Mouse (Mus musculus) midbrain, embryonic 13.5 days (tissue): ENCODE results near the gene Tlr9. TPM values are rescaled to one million over a fixed set of nuclear protein-coding genes. Genes with fewer than 3 reads are reported as not detected.
A peak's percentile ranks its signal among the peaks of the same experiment; 100 is the strongest.

ENCODE experiments used
- ATAC-seq: fragments of 200-750 bp; cut with Nextera tagmentation; 2 replicates; pipeline ENCODE4 v1.8.0; 2017; ENCODE audit warnings: mild to moderate bottlenecking, moderate TSS enrichment, moderate library complexity
- H3K27ac ChIP-seq: fragments of 300-500 bp; sonication (generic); 2 replicates; pipeline ENCODE4 v1.5.1; 2015; ENCODE audit warnings: inconsistent platforms, mild to moderate bottlenecking, moderate library complexity
- H3K27me3 ChIP-seq: fragments of 300-500 bp; sonication (generic); 2 replicates; pipeline ENCODE4 v1.6.1; 2015; ENCODE audit warnings: mild to moderate bottlenecking, inconsistent platforms
- H3K36me3 ChIP-seq: fragments of 300-500 bp; sonication (generic); 2 replicates; pipeline ENCODE4 v1.6.1; 2015; ENCODE audit warnings: mild to moderate bottlenecking, inconsistent platforms
- H3K4me1 ChIP-seq: fragments of 300-500 bp; sonication (generic); replicated peaks from 2 replicates; pipeline ENCODE4 v1.6.1; 2015; ENCODE audit warnings: inconsistent platforms
- H3K4me2 ChIP-seq: fragments of 300-500 bp; sonication (generic); replicated peaks from 2 replicates; pipeline ENCODE4 v1.6.1; 2015; ENCODE audit warnings: moderate library complexity, mild to moderate bottlenecking, inconsistent platforms
- H3K4me3 ChIP-seq: fragments of 300-500 bp; sonication (generic); replicated peaks from 2 replicates; pipeline ENCODE4 v1.5.1; 2015; ENCODE audit warnings: mild to moderate bottlenecking, inconsistent platforms
- H3K9ac ChIP-seq: fragments of 300-500 bp; sonication (generic); replicated peaks from 2 replicates; pipeline ENCODE4 v1.6.1; 2015; ENCODE audit warnings: mild to moderate bottlenecking, inconsistent platforms
- H3K9me3 ChIP-seq: fragments of 300-500 bp; sonication (generic); 2 replicates; pipeline ENCODE4 v1.6.1; 2016; ENCODE audit warnings: mild to moderate bottlenecking, inconsistent platforms
- WGBS: fragments of 180-500 bp; shearing (Covaris S2); methylation state at CpG from one replicate; pipeline ENCODE4 v1.1.7; 2015; 5-methylcytosine and 5-hydroxymethylcytosine counted together
- polyA plus RNA-seq: library from polyadenylated mRNA; unstranded; fragments of >200 nt; fragmentation: Nextera tagmentation; extraction: Ambion mirVana; gene quantifications from 2 replicates; pipeline ENCODE4 v1.2.1, GENCODE M21; 2015

The Tlr9 gene
- polyA plus RNA-seq, 1 experiment from 2014 or later = not detected

DNA sequence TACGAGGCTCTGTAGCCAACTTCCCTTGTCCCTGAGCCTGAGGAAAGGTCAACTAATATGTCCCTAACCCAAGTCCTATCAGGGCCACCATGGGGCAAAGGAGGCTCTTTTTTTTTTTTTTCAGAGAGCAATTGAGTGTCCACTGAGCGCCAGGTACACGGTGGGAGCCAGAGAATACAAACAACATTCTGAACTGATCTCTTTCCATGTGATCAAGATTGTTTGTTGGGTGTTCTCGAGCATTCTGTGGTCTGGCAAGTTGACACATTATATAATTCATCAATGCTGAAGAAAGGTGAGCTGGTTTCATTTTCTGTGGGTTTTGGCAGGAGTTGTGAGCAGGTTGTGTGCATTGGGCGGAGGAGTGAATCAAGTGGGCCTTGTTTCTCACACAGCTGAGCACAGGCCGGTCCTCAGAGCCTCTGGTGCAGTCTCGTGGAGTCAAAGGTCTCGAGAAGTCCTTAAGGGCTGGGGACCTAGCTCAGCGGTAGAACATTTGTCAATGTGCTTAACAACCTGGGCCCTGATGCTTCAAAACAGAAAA, 41.1 kb downstream of the Tlr9 start:
- no peaks in the 10 kb centered on the region for H3K36me3 ChIP-seq
- H3K9me3 ChIP-seq = no peaks in the 10 kb centered on the region
- H3K4me2 ChIP-seq = no peak overlapping the region
- H3K27ac ChIP-seq = no peak overlapping the region
- peaks cover 2% of the 10 kb centered on the region; the same call in 1 of the 2 replicates for H3K4me1 ChIP-seq
- no peak overlapping the region for H3K4me3 ChIP-seq
- no peaks in the 10 kb centered on the region for H3K27me3 ChIP-seq
- no peak for ATAC-seq
- no peak overlapping the region for H3K9ac ChIP-seq
- 84% methylated on average over 9 of the region's 9 CpGs for WGBS

DNA sequence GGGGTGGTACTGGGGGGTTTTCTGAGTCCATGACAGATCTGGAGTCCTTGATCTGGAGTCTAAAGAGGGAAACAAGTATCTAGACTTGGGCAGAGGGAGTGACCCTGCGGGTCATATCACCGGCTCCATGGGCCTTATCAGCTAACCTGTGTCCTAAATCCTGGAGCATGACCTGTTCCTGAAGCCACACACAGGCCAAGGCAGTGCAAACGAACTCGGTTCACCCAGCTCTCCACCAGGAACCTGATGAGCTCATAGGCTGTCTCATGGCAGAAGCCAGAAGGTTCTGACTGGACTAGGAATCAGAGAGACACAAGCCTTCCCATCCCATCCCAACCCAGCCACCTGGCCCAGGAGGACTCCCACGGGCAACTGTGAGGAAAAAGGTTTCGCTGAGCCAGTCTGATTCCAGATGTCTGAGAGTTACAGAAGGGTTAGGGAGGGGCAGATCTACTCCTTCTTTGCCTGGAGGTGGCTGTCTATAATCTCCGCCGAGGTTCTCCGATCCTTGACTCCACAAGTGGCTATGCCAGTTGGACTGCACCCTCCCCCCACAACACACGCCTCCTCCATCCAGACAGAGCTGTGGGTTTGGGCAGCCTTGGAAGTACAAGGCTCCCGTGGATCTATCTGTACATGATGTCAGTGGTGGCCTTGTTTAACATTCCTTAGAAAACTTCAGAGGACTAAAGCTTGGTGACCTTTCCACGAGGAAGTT, 43.1 kb downstream of the Tlr9 start:
- no peak overlapping the region for H3K4me3 ChIP-seq
- H3K4me1 ChIP-seq = peaks cover 21% of the 10 kb centered on the region
- H3K9ac ChIP-seq = no peak overlapping the region
- WGBS = 86% methylated on average over 12 of the region's 12 CpGs
- no peaks in the 10 kb centered on the region for H3K27me3 ChIP-seq
- H3K4me2 ChIP-seq = no peak overlapping the region
- no peaks in the 10 kb centered on the region for H3K36me3 ChIP-seq
- no peak for ATAC-seq
- H3K9me3 ChIP-seq = no peaks in the 10 kb centered on the region
- H3K27ac ChIP-seq = no peak overlapping the region

- Histone ChIP-seq H3K36me3 (no peaks in the 10 kb centered on the region), H3K9me3 (no peaks in the 10 kb centered on the region), H3K27me3 (no peaks in the 10 kb centered on the region), H3K4me2 (no peak overlapping the region), H3K4me1 (peaks cover 21% of the 10 kb centered on the region), H3K4me3 (no peak overlapping the region), H3K27ac (no peak overlapping the region), H3K9ac (no peak overlapping the region)
- WGBS = 66% methylated on average over 2 of the region's 2 CpGs
- ATAC-seq = no peak
Observed at GRCm38 (mm10) chr9:106266936-106267657, 44.7 kb downstream of the Tlr9 start.

GRCm38 (mm10) chr9:106268421-106268820, 46.0 kb downstream of the Tlr9 start:
- Histone ChIP-seq H3K9me3 (no peaks in the 10 kb centered on the region), H3K4me1 (peaks cover 21% of the 10 kb centered on the region), H3K9ac (no peak overlapping the region), H3K36me3 (no peaks in the 10 kb centered on the region), H3K27me3 (no peaks in the 10 kb centered on the region), H3K4me3 (no peak overlapping the region), H3K27ac (no peak overlapping the region), H3K4me2 (no peak overlapping the region)
- 42% methylated on average over 4 of the region's 4 CpGs for WGBS
- no peak for ATAC-seq

- ATAC-seq = peak; percentile 61
- peak overlapping the region; percentile 41 for H3K9ac ChIP-seq
- WGBS = 64% methylated on average over 9 of the region's 9 CpGs
Observed at GRCm38 (mm10) chr9:106269076-106269788, 46.8 kb downstream of the Tlr9 start.

GRCm38 (mm10) chr9:106269879-106270278, 47.5 kb downstream of the Tlr9 start:
- peaks cover 21% of the 10 kb centered on the region for H3K4me1 ChIP-seq
- no peak overlapping the region for H3K4me3 ChIP-seq
- no peak overlapping the region for H3K4me2 ChIP-seq
- H3K27me3 ChIP-seq = no peaks in the 10 kb centered on the region
- peak; percentile 84 for ATAC-seq
- WGBS = 2% methylated on average over 2 of the region's 2 CpGs
- H3K36me3 ChIP-seq = no peaks in the 10 kb centered on the region
- no peaks in the 10 kb centered on the region for H3K9me3 ChIP-seq
- H3K9ac ChIP-seq = 0 out of 2 replicates have a peak overlapping the region, but pooled peaks have one; percentile 44
- H3K27ac ChIP-seq = peak overlapping the region; percentile 66

More at GRCm38 (mm10) chr9:106269076-106269788, 46.8 kb downstream of the Tlr9 start:
- no peak overlapping the region for H3K4me2 ChIP-seq
- H3K9me3 ChIP-seq = no peaks in the 10 kb centered on the region
- no peak overlapping the region for H3K4me3 ChIP-seq
- no peaks in the 10 kb centered on the region for H3K36me3 ChIP-seq
- peaks cover 21% of the 10 kb centered on the region for H3K4me1 ChIP-seq
- no peaks in the 10 kb centered on the region for H3K27me3 ChIP-seq
- H3K27ac ChIP-seq = peak overlapping the region; percentile 66

- 80% methylated on average over 4 of the region's 4 CpGs for WGBS
- Histone ChIP-seq H3K9me3 (no peaks in the 10 kb centered on the region), H3K4me3 (no peak overlapping the region)
Observed at GRCm38 (mm10) chr9:106270656-106271055, 48.3 kb downstream of the Tlr9 start.

DNA sequence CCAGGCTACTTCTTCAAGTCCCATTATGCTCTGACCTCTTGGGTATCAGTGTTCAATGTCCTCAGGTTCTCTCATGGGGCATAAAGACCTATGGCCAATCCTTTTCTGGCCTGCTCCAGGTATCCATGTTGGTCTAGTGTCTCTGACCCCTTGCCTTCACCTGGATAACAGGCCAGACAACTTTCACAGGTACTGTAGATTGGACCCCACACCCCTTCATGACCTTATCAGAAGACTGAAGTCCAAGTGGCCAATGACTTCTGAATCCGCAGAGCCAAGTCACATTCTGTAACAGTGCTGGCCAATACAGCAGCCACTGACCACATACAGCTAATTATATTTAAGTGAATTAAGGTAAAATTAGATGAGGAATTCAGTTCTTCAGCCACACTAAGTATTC, 49.9 kb downstream of the Tlr9 start:
- no peak overlapping the region for H3K4me3 ChIP-seq
- H3K4me2 ChIP-seq = no peak overlapping the region
- no peaks in the 10 kb centered on the region for H3K27me3 ChIP-seq
- H3K27ac ChIP-seq = no peak overlapping the region
- no peaks in the 10 kb centered on the region for H3K36me3 ChIP-seq
- H3K9ac ChIP-seq = no peak overlapping the region
- no peak for ATAC-seq
- peaks cover 21% of the 10 kb centered on the region for H3K4me1 ChIP-seq
- no peaks in the 10 kb centered on the region for H3K9me3 ChIP-seq
- 100% methylated on average over 1 of the region's 1 CpGs for WGBS

More at GRCm38 (mm10) chr9:106270656-106271055, 48.3 kb downstream of the Tlr9 start:
- H3K4me1 ChIP-seq = peaks cover 21% of the 10 kb centered on the region
- no peaks in the 10 kb centered on the region for H3K36me3 ChIP-seq
- no peak for ATAC-seq
- no peak overlapping the region for H3K9ac ChIP-seq
- no peak overlapping the region for H3K4me2 ChIP-seq
- no peak overlapping the region for H3K27ac ChIP-seq
- H3K27me3 ChIP-seq = no peaks in the 10 kb centered on the region

- 81% methylated on average over 12 of the region's 12 CpGs for WGBS
- no peak overlapping the region for H3K4me3 ChIP-seq
- no peak overlapping the region for H3K27ac ChIP-seq
- H3K4me2 ChIP-seq = no peak overlapping the region
- H3K4me1 ChIP-seq = peaks cover 21% of the 10 kb centered on the region
- no peaks in the 10 kb centered on the region for H3K9me3 ChIP-seq
- no peaks in the 10 kb centered on the region for H3K36me3 ChIP-seq
- H3K9ac ChIP-seq = no peak overlapping the region
- ATAC-seq = no peak
- H3K27me3 ChIP-seq = no peaks in the 10 kb centered on the region
Observed at GRCm38 (mm10) chr9:106273276-106273675, 50.9 kb downstream of the Tlr9 start.

GRCm38 (mm10) chr9:106273791-106274190, 51.4 kb downstream of the Tlr9 start:
- no peak overlapping the region for H3K9ac ChIP-seq
- no peak for ATAC-seq
- no peak overlapping the region for H3K4me3 ChIP-seq
- no peak overlapping the region for H3K4me2 ChIP-seq
- H3K27me3 ChIP-seq = no peaks in the 10 kb centered on the region
- no peaks in the 10 kb centered on the region for H3K36me3 ChIP-seq
- 69% methylated on average over 4 of the region's 4 CpGs for WGBS
- no peaks in the 10 kb centered on the region for H3K9me3 ChIP-seq
- no peak overlapping the region for H3K27ac ChIP-seq
- peaks cover 16% of the 10 kb centered on the region for H3K4me1 ChIP-seq

GRCm38 (mm10) chr9:106274652-106275180, 52.3 kb downstream of the Tlr9 start:
- 91% methylated on average over 8 of the region's 8 CpGs for WGBS
- Histone ChIP-seq H3K4me3 (no peak overlapping the region), H3K27me3 (no peaks in the 10 kb centered on the region), H3K36me3 (no peaks in the 10 kb centered on the region), H3K4me2 (no peak overlapping the region), H3K9ac (no peak overlapping the region), H3K27ac (no peak overlapping the region), H3K9me3 (no peaks in the 10 kb centered on the region), H3K4me1 (peaks cover 11% of the 10 kb centered on the region)
- ATAC-seq = no peak
